Mouse (Mus musculus) adrenal gland, postnatal 14 days (tissue): Measurements from ENCODE around the gene Olfr49. TPM values are rescaled to one million over a fixed set of nuclear protein-coding genes. Genes with fewer than 3 reads are reported as not detected.
A peak's percentile ranks its signal among the peaks of the same experiment; 100 is the strongest.

Experiments
- DNase-seq: peaks from one replicate; pipeline ENCODE4 v3.0.0; 2021; ENCODE audit warnings: mixed read lengths
- total RNA-seq: library from RNA; stranded (reverse); gene quantifications from 2 replicates; pipeline ENCODE4 v1.2.3, GENCODE M21; 2021

Gene Olfr49
- total RNA-seq, 1 experiment from 2014 or later = not detected

GRCm38 (mm10) chr14:54231176-54231956 lies 53.4 kb downstream of the Olfr49 start:
- DNase-seq = peak; percentile 9

DNA sequence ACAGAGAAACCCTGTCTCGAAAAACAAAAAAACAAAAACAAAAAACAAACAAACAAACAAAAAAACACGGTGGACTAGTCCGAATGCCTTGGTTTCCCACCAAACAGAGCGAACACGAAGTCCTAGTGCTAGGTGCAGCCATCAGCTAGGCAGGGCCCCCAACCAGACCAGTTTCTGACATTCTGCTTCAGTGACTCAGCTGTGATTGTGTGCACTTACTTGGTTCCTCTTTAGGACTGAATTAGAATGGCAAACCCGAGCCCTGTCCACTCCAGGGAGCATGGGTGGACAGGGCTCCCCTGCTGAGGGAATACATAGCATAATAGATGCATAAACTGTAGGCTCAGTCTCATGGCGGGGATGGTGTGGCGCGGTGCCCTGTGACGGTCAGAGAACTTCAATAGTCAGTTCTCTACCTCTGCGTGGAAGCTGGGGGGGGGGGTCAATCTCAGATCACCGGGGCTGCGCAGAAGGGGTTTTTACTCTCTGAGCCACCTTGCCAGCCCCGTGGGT lies 54.0 kb downstream of the Olfr49 start:
- peak; percentile 4 for DNase-seq

DNA sequence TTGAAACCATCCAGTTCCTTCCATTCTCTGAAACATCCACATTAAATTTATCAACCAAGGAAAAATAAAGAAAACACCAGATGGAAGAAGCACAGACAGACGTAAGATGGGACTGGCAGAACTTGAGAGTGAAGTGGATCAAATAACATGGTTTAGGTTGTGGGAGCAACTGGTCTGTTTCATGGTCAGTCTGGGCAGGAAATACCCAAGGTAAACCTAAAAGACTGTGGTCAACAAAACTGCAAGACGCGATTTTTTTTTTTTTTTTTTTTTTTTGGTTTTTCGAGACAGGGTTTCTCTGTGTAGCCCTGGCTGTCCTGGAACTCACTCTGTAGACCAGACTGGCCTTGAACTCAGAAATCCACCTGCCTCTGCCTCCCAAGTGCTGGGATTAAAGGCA lies 54.9 kb downstream of the Olfr49 start:
- peak; percentile 1 for DNase-seq

GRCm38 (mm10) chr14:54228933-54229713 lies 55.6 kb downstream of the Olfr49 start:
- DNase-seq = no peak

DNA sequence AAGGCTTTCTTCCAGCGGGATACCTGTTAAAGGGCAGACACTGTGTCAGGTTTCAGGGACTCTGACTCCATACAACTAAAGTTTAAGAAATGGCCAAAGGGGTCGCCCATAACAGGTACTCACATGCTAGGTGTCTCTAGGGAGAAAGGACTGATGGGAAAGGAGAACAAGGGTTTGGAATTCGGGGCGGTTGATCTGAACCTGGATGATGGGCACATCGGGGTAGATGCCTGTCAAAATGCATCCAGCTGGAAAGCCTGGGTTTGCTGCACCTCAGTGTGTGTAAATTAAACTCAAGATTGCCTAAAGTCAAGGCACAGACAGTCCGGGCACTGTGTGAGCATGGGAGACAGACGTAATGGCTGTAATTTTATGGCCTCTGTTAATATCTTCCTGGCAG lies 56.2 kb downstream of the Olfr49 start:
- DNase-seq = no peak

Other genes with a start within 250 kb of the Olfr49 start
- 237 and 250 TPM in 2 replicates for gene Dad1, start 30.8 kb downstream of the Olfr49 start, total RNA-seq
- 297 and 309 TPM in 2 replicates for gene Abhd4, start 30.8 kb downstream of the Olfr49 start, total RNA-seq
- gene Oxa1l, start 75.9 kb upstream of the Olfr49 start, total RNA-seq = 126 and 161 TPM in 2 replicates
- 4.6 and 6.5 TPM in 2 replicates for gene Slc7a7, start 132.8 kb upstream of the Olfr49 start, total RNA-seq
- 186 TPM in 2 replicates for gene Mrpl52, start 142.0 kb upstream of the Olfr49 start, total RNA-seq
- gene Mmp14, start 146.7 kb upstream of the Olfr49 start, total RNA-seq = 77.7 and 101 TPM in 2 replicates
- gene Lrp10, start 179.2 kb upstream of the Olfr49 start, total RNA-seq = 92.0 and 92.5 TPM in 2 replicates
- 0.75 and 0.93 TPM in 2 replicates for gene Rem2, start 191.2 kb upstream of the Olfr49 start, total RNA-seq
- 42.4 and 49.8 TPM in 2 replicates for gene Prmt5, start 232.6 kb upstream of the Olfr49 start, total RNA-seq